Mouse (Mus musculus) bone marrow, adult 2 months (tissue): ENCODE data around the gene Dlg2. TPM values are rescaled to one million over a fixed set of nuclear protein-coding genes. Genes with fewer than 3 reads are reported as not detected.

Experiments
- H3K27ac ChIP-seq: fragments of 200-500 bp; 2 replicates; pipeline ENCODE4 v1.5.1; 2012; ENCODE audit warnings: low read depth, mild to moderate bottlenecking, control low read depth, inconsistent platforms, low read length; ENCODE audit not compliant: control insufficient read depth, poor library complexity, insufficient read depth
- H3K4me1 ChIP-seq: fragments of 200-500 bp; 2 replicates; pipeline ENCODE4 v1.6.1; 2011; ENCODE audit warnings: low read length; ENCODE audit not compliant: control insufficient read depth, insufficient read depth
- H3K4me3 ChIP-seq: fragments of 200-500 bp; replicated peaks from 2 replicates; pipeline ENCODE3; 2011; ENCODE audit warnings: mild to moderate bottlenecking, low read depth, low read length, control low read depth; ENCODE audit not compliant: control insufficient read depth
- CTCF ChIP-seq: fragments of 200-500 bp; IDR thresholded peaks from 2 replicates; pipeline ENCODE4 v1.5.1; 2011; ENCODE audit warnings: low read length, control low read depth; ENCODE audit not compliant: control insufficient read depth, insufficient read depth
- POLR2A ChIP-seq: fragments of 200-500 bp; IDR thresholded peaks from 2 replicates; pipeline ENCODE4 v1.6.1; 2011; ENCODE audit warnings: low read depth, mild to moderate bottlenecking, control low read depth, low read length, borderline replicate concordance; ENCODE audit not compliant: control insufficient read depth
- WGBS: fragments of 180-500 bp; shearing (Covaris S2); methylation state at CpG from one replicate; pipeline ENCODE4 v1.1.7; 2018; 5-methylcytosine and 5-hydroxymethylcytosine counted together
- polyA plus RNA-seq: library from polyadenylated mRNA; stranded (reverse); fragments of >200 nt; gene quantifications from 2 replicates; pipeline ENCODE4 v1.2.4, GENCODE M21; 2011; ENCODE audit warnings: low replicate concordance; ENCODE audit not compliant: missing spikeins, insufficient read depth, insufficient read length

Gene Dlg2
- polyA plus RNA-seq, 1 experiment: 11.7 TPM

DNA sequence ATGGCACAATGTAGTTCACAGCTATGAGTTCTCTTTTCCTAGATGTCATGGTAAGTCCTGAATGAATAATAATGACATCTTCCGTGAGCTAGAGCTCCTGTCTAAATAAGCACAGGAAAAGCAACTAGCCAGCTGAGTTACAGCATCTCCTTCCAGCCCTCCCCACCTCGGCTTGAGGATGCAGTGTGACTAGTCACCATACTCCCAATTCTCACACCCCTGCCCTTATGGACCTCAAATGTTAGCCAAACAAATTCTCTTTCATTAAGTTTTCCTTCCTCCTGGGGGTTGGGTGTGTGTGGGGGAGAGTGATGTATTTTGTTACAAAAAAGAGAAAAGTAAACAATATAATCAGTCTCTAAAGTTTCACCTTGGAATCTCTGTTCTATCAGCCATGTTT is 111.3 kb downstream of the Dlg2 start:
- H3K27ac ChIP-seq: no peak overlapping the region
- 42% methylated on average over 2 of the region's 2 CpGs for WGBS
- no peaks in the 10 kb centered on the region for H3K4me1 ChIP-seq
- H3K4me3 ChIP-seq: no peak overlapping the region
- TF ChIP-seq CTCF: no peak
- no peak for TF ChIP-seq POLR2A

DNA sequence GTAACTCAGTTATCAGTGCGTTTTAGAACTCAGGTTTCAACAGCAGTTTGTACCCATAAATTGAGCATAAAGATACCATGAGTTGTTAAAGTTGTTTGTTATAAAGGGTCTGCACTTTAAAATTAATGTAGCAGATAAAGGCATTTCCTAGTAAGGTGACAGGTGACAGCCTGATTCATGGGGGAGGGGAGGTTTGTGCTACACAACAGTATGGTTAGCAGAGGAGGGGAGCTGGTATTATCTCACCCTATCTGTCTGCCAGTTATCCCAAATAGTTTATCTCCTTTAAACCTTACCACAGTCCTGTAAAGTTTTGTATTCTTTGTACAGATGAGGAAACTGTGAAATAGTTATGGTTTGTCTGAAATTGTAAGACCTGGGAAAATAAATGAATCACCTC is 111.8 kb downstream of the Dlg2 start:
- no peaks in the 10 kb centered on the region for H3K4me1 ChIP-seq
- H3K4me3 ChIP-seq: no peak overlapping the region
- WGBS: 75% methylated on average over 1 of the region's 1 CpGs
- H3K27ac ChIP-seq: no peak overlapping the region
- no peak for TF ChIP-seq CTCF
- TF ChIP-seq POLR2A: no peak

DNA sequence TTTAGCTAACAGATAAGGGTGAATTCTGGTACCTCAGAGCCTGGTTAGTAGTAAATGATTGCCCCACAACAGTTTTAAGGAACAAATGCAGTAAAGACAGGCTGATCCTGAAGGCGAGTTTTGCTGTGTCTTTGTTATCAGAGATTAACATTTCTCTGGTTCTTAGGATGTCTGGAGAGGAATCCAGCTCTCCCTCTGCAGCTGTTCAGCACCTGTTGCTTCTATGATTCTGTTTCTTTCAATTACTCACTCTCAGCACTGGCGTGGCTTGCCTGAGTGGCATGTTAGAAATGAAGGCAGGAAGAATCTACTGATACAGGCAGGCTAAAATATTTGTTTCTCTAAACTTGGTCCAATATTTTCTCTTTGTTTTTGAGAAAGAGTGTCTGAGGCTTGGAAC is 133.3 kb downstream of the Dlg2 start:
- TF ChIP-seq POLR2A (no peak), CTCF (no peak)
- 62% methylated on average over 2 of the region's 2 CpGs for WGBS
- Histone ChIP-seq H3K27ac (no peak overlapping the region), H3K4me1 (no peaks in the 10 kb centered on the region), H3K4me3 (no peak overlapping the region)

DNA sequence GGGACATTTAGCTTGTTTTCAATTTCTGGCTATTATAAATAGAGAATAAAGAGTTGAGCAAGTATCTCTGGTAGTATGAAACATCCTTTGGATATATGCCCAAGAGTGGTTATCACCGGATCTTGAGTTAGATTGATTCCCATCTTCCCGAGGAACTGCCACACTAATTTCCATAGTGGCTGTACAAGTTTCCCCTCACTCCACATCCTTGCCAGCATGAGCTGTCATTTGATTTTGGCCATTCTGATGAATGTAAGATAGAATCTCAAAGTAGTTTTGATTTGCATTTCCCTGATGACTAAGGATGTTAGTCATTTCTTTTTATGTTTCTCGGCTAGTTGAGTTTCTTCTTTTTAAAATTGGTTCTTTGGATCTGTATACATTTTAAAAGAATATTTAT is 154.1 kb downstream of the Dlg2 start:
- TF ChIP-seq POLR2A (no peak), CTCF (no peak)
- H3K27ac ChIP-seq: no peak overlapping the region
- H3K4me1 ChIP-seq: no peaks in the 10 kb centered on the region
- WGBS: 73% methylated on average over 3 of the region's 3 CpGs
- no peak overlapping the region for H3K4me3 ChIP-seq

DNA sequence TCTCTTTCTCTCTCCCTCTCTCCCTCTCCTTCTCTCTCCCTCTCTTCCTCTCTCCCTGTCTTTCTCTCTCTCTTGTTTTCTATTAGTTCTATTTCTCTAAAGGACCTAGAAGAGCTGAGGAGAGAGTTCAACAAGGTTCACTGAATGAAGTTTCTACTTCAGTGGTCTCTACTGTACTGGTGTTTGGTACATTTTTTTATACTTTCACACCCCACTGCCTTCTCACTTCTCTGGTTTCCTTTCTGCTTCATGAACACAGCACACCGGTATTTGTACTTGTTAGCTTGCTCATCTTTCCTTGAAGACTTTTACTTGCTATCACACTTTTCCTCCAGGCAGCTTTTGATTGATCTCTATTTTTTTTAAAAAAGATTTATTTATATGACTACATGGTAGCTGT is 173.0 kb downstream of the Dlg2 start:
- 84% methylated on average over 1 of the region's 1 CpGs for WGBS
- no peak overlapping the region for H3K27ac ChIP-seq
- H3K4me1 ChIP-seq: no peaks in the 10 kb centered on the region
- TF ChIP-seq POLR2A (no peak), CTCF (no peak)
- H3K4me3 ChIP-seq: no peak overlapping the region

DNA sequence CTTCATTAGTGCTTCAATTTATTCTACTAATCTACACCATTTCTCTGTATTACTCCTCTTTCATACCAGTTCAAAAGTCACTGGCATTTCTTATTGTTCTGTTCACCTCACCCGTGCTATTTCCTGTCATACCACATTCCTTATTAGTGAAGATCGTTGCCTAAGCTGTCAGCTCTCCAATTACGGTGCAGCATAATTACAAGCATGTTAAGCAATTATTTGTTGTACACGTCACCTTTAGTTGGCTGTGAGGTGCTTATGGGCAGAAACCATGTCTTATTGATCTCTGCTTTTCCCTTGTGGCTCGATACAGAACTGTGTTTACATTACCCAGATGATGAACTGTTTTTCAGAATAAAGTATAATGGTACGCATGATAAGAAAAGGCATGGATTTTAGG is 174.7 kb downstream of the Dlg2 start:
- 69% methylated on average over 6 of the region's 6 CpGs for WGBS
- no peak overlapping the region for H3K4me3 ChIP-seq
- TF ChIP-seq CTCF: no peak
- H3K4me1 ChIP-seq: no peaks in the 10 kb centered on the region
- no peak overlapping the region for H3K27ac ChIP-seq

- Histone ChIP-seq H3K4me3 (no peak overlapping the region), H3K4me1 (no peaks in the 10 kb centered on the region), H3K27ac (no peak overlapping the region)
- TF ChIP-seq CTCF: no peak
- no peak for TF ChIP-seq POLR2A
- 83% methylated on average over 2 of the region's 2 CpGs for WGBS
These were observed 175.1 kb downstream of the Dlg2 start for GRCm38 (mm10) chr7:90651611-90652010.

GRCm38 (mm10) chr7:90658593-90658992 is 182.1 kb downstream of the Dlg2 start:
- WGBS: 61% methylated on average over 3 of the region's 3 CpGs
- Histone ChIP-seq H3K4me1 (no peaks in the 10 kb centered on the region), H3K4me3 (no peak overlapping the region), H3K27ac (no peak overlapping the region)
- TF ChIP-seq CTCF (no peak), POLR2A (no peak)

GRCm38 (mm10) chr7:90694050-90694449 is 217.6 kb downstream of the Dlg2 start:
- H3K4me1 ChIP-seq: no peaks in the 10 kb centered on the region
- H3K27ac ChIP-seq: no peak overlapping the region
- no peak overlapping the region for H3K4me3 ChIP-seq
- no peak for TF ChIP-seq POLR2A
- no peak for TF ChIP-seq CTCF
